Mouse (Mus musculus) liver, embryonic 14.5 days (tissue): ENCODE results near the gene Mrgprg.

Source experiments
- CTCF ChIP-seq: IDR thresholded peaks from 2 replicates; pipeline ENCODE4 v1.5.1; 2016; ENCODE audit warnings: antibody characterized with exemption, low read depth, control low read depth
- EP300 ChIP-seq: IDR thresholded peaks from 2 replicates; pipeline ENCODE4 v1.6.1; 2016; ENCODE audit warnings: antibody characterized with exemption, low read depth

GRCm38 (mm10) chr7:143738601-143739006 is 28.2 kb downstream of the Mrgprg start:
- TF ChIP-seq EP300 (no peak), CTCF (no peak)
